8 mouse cellular contexts compared by ENCODE assay signal in the genomic region with DNA sequence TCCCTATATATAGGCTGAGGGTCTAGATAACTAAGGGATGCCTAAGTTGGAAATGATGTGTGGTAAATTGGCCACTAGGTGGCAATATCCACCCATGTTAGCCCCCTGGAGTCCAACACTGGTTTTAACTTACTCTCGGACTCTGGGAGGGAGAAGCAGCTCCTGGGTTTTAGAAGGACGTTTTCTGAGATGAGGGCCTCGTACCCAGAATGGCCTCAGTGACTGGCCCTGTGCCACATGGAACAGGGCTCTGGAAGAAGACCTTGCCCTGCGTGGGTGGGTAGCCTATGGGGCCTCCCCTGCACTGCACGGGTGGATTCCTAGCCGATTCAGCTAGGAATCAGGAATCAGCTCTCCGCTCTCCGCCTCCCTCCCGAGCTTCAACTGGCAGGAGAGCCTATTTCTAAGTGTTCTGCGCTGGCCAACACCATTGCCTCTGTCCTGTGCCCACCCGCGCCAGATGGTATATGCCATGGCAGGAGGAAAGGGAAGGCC. TPM values are rescaled to one million over a fixed set of nuclear protein-coding genes. Genes with fewer than 3 reads are reported as not detected.
DNase-seq lines count a peak whose midpoint lies in the region; ATAC-seq and TF ChIP-seq lines count a peak whose summit lies in the region.

No protein-coding gene starts in this region.

- H3K4me3 ChIP-seq in embryonic facial prominence, embryonic 12.5 days = no peak overlapping the region
- H3K4me3 ChIP-seq in heart, embryonic 13.5 days = no peak overlapping the region
- no peak overlapping the region for H3K4me3 ChIP-seq in kidney, embryonic 16.5 days (ENCODE audit: low read length)
- no peak overlapping the region for H3K4me3 ChIP-seq in liver, adult 2 months (ENCODE audit: insufficient read depth, low read depth, low read length)
- H3K4me3 ChIP-seq in testis, adult 2 months (ENCODE audit: control insufficient read depth, low read depth, low read length) = no peak overlapping the region

- DNase-seq in B cell, adult 2 months = peak; percentile 72 to 76
- peak; percentile 81 for DNase-seq in adrenal gland, postnatal 14 days
- DNase-seq in liver, adult 2 months (ENCODE audit: extremely low read depth, low read depth, low spot score) = peak; percentile 59
- peak; percentile 83 for DNase-seq in naive thymus-derived CD4-positive, alpha-beta T cell, adult 2 months (ENCODE audit: low read depth)

- H3K79me2 ChIP-seq in liver, adult 2 months (ENCODE audit: control insufficient read depth, insufficient read depth, low read length) = no peaks in the 10 kb centered on the region

- H3K27ac ChIP-seq in embryonic facial prominence, embryonic 12.5 days = no peak overlapping the region
- H3K27ac ChIP-seq in heart, embryonic 13.5 days (replicated peaks) = 0 out of 2 replicates have a peak overlapping the region, but pooled peaks have one; percentile 2
- H3K27ac ChIP-seq in kidney, embryonic 16.5 days (ENCODE audit: low read length) = no peak overlapping the region
- H3K27ac ChIP-seq in liver, adult 2 months (replicated peaks; ENCODE audit: insufficient read depth, low read depth, low read length) = no peak overlapping the region
- H3K27ac ChIP-seq in testis, adult 2 months (ENCODE audit: control insufficient read depth, insufficient read depth, low read depth, low read length) = no peak overlapping the region

- H3K4me2 ChIP-seq in embryonic facial prominence, embryonic 12.5 days (replicated peaks) = peak overlapping the region; percentile 33
- peak overlapping the region; percentile 46 for H3K4me2 ChIP-seq in heart, embryonic 13.5 days
- peak overlapping the region; percentile 24 for H3K4me2 ChIP-seq in kidney, embryonic 16.5 days (replicated peaks; ENCODE audit: low read depth, low read length)

- no peaks in the 10 kb centered on the region for H3K9me3 ChIP-seq in embryonic facial prominence, embryonic 12.5 days
- no peaks in the 10 kb centered on the region for H3K9me3 ChIP-seq in heart, embryonic 13.5 days
- H3K9me3 ChIP-seq in kidney, embryonic 16.5 days (ENCODE audit: low read length) = no peaks in the 10 kb centered on the region

- no peak for TF ChIP-seq POLR2A in liver, adult 2 months (IDR thresholded peaks at IDR 0.05; ENCODE audit: extremely low read depth, insufficient read depth, low read length)
- no peak for TF ChIP-seq POLR2A in testis, adult 2 months (IDR thresholded peaks at IDR 0.05; ENCODE audit: control insufficient read depth, low read depth, low read length)

- ATAC-seq in embryonic facial prominence, embryonic 12.5 days (ENCODE audit: insufficient number of reproducible peaks, insufficient read depth, low FRiP score, low TSS enrichment) = peak; percentile 16; the same call in 1 of the 2 replicates
- no peak for ATAC-seq in heart, embryonic 13.5 days (ENCODE audit: extremely low read depth, insufficient number of reproducible peaks, low FRiP score, low TSS enrichment)
- peak; percentile 29 for ATAC-seq in kidney, embryonic 16.5 days (ENCODE audit: low FRiP score, low TSS enrichment)

- peaks cover 23% of the 10 kb centered on the region for H3K36me3 ChIP-seq in embryonic facial prominence, embryonic 12.5 days
- H3K36me3 ChIP-seq in heart, embryonic 13.5 days = peaks cover 75% of the 10 kb centered on the region
- H3K36me3 ChIP-seq in kidney, embryonic 16.5 days (ENCODE audit: insufficient read depth, low read length) = peaks cover 23% of the 10 kb centered on the region
- H3K36me3 ChIP-seq in liver, adult 2 months (ENCODE audit: control insufficient read depth, insufficient read depth, low read length) = no peaks in the 10 kb centered on the region
- H3K36me3 ChIP-seq in testis, adult 2 months (ENCODE audit: control insufficient read depth, insufficient read depth, low read length) = no peaks in the 10 kb centered on the region

- WGBS in embryonic facial prominence, embryonic 12.5 days = 31% methylated on average over 12 of the region's 12 CpGs
- 33% methylated on average over 12 of the region's 12 CpGs for WGBS in heart, embryonic 13.5 days
- WGBS in kidney, embryonic 16.5 days = 35% methylated on average over 12 of the region's 12 CpGs
- 25% methylated on average over 12 of the region's 12 CpGs for whole genome bisulfite sequencing in liver, adult 2 months

- no peak overlapping the region for H3K9ac ChIP-seq in embryonic facial prominence, embryonic 12.5 days
- 0 out of 2 replicates have a peak overlapping the region, but pooled peaks have one; percentile 15 for H3K9ac ChIP-seq in heart, embryonic 13.5 days
- H3K9ac ChIP-seq in kidney, embryonic 16.5 days (replicated peaks; ENCODE audit: low read length) = peak overlapping the region; percentile 42
- H3K9ac ChIP-seq in liver, adult 2 months (ENCODE audit: low read depth, low read length) = no peak overlapping the region

- no peaks in the 10 kb centered on the region for H3K27me3 ChIP-seq in embryonic facial prominence, embryonic 12.5 days
- H3K27me3 ChIP-seq in heart, embryonic 13.5 days (replicated peaks) = peaks cover 10% of the 10 kb centered on the region
- H3K27me3 ChIP-seq in kidney, embryonic 16.5 days (ENCODE audit: insufficient read depth, low read length) = no peaks in the 10 kb centered on the region
- H3K27me3 ChIP-seq in liver, adult 2 months (ENCODE audit: control insufficient read depth, insufficient read depth, low read length) = 0 out of 2 replicates have a peak, but pooled peaks cover 2% of the 10 kb centered on the region
- no peaks in the 10 kb centered on the region for H3K27me3 ChIP-seq in testis, adult 2 months (ENCODE audit: control insufficient read depth, insufficient read depth, low read length)

- H3K4me1 ChIP-seq in embryonic facial prominence, embryonic 12.5 days = peaks cover 8% of the 10 kb centered on the region
- H3K4me1 ChIP-seq in heart, embryonic 13.5 days = peaks cover 34% of the 10 kb centered on the region
- peaks cover 22% of the 10 kb centered on the region for H3K4me1 ChIP-seq in kidney, embryonic 16.5 days (ENCODE audit: insufficient read depth, low read length)
- H3K4me1 ChIP-seq in liver, adult 2 months (ENCODE audit: control insufficient read depth, insufficient read depth, low read length) = peaks cover 3% of the 10 kb centered on the region; the same call in 1 of the 2 replicates
- H3K4me1 ChIP-seq in testis, adult 2 months (ENCODE audit: control insufficient read depth, insufficient read depth, low read length) = no peaks in the 10 kb centered on the region; the same call in 1 of the 2 replicates

- peak; percentile 46 for TF ChIP-seq CTCF in liver, adult 2 months (IDR thresholded peaks at IDR 0.05; ENCODE audit: low read depth, low read length)
- peak; percentile 6; the same call in 1 of the 2 replicates for TF ChIP-seq CTCF in testis, adult 2 months (IDR thresholded peaks at IDR 0.05; ENCODE audit: control insufficient read depth, insufficient read depth, insufficient replicate concordance, low read depth, low read length)

RNA-seq across cellular contexts. Expression of a gene that starts 26.7 kb away (rescaled TPM):
- 12.5 and 17.0 TPM in 2 replicates for total RNA-seq in adrenal gland, postnatal 14 days (2021)
- 9.1 and 10.8 TPM in 2 replicates for polyA plus RNA-seq in embryonic facial prominence, embryonic 12.5 days (2016; fragmentation: Nextera tagmentation; extraction: Ambion mirVana)
- polyA plus RNA-seq in heart, embryonic 13.5 days (2015; fragmentation: Nextera tagmentation; extraction: Ambion mirVana) = 24.2 and 26.2 TPM in 2 replicates
- 30.5 and 32.6 TPM in 2 replicates for polyA plus RNA-seq in kidney, embryonic 16.5 days (2015; fragmentation: Nextera tagmentation; extraction: Ambion mirVana)
- 0.09 and 0.13 TPM in 2 replicates for total RNA-seq in liver, adult 2 months (2014; rRNA removed)
- 0.04 and 0.11 TPM in 2 replicates for polyA plus RNA-seq in liver, adult 2 months (2012; rRNA removed)
- polyA plus RNA-seq in testis, adult 2 months (2012; rRNA removed) = 1.1 and 1.2 TPM in 2 replicates

RNA-seq across cellular contexts. Expression of a gene that starts 27.1 kb away (rescaled TPM):
- total RNA-seq in adrenal gland, postnatal 14 days (2021) = 2.0 and 3.2 TPM in 2 replicates
- polyA plus RNA-seq in embryonic facial prominence, embryonic 12.5 days (2016; fragmentation: Nextera tagmentation; extraction: Ambion mirVana) = 0.40 and 0.56 TPM in 2 replicates
- polyA plus RNA-seq in heart, embryonic 13.5 days (2015; fragmentation: Nextera tagmentation; extraction: Ambion mirVana) = 0.49 and 0.73 TPM in 2 replicates
- polyA plus RNA-seq in kidney, embryonic 16.5 days (2015; fragmentation: Nextera tagmentation; extraction: Ambion mirVana) = 0.26 and 0.32 TPM in 2 replicates
- not detected in 2 replicates for total RNA-seq in liver, adult 2 months (2014; rRNA removed)
- 0.11 TPM in 1 of 2 replicates, not detected in the other for polyA plus RNA-seq in liver, adult 2 months (2012; rRNA removed)
- polyA plus RNA-seq in testis, adult 2 months (2012; rRNA removed) = 293 and 304 TPM in 2 replicates

RNA-seq across cellular contexts. Expression of a gene that starts 36.6 kb away (rescaled TPM):
- total RNA-seq in adrenal gland, postnatal 14 days (2021) = 17.9 and 22.6 TPM in 2 replicates
- polyA plus RNA-seq in embryonic facial prominence, embryonic 12.5 days (2016; fragmentation: Nextera tagmentation; extraction: Ambion mirVana) = 13.8 and 14.4 TPM in 2 replicates
- 6.6 TPM in 2 replicates for polyA plus RNA-seq in heart, embryonic 13.5 days (2015; fragmentation: Nextera tagmentation; extraction: Ambion mirVana)
- 11.9 and 12.3 TPM in 2 replicates for polyA plus RNA-seq in kidney, embryonic 16.5 days (2015; fragmentation: Nextera tagmentation; extraction: Ambion mirVana)
- total RNA-seq in liver, adult 2 months (2014; rRNA removed) = 7.6 and 8.8 TPM in 2 replicates
- 8.9 and 10.5 TPM in 2 replicates for polyA plus RNA-seq in liver, adult 2 months (2012; rRNA removed)
- 5.2 and 7.0 TPM in 2 replicates for polyA plus RNA-seq in testis, adult 2 months (2012; rRNA removed)

RNA-seq across cellular contexts. Expression of a gene that starts 45.7 kb away (rescaled TPM):
- 76.4 and 88.5 TPM in 2 replicates for total RNA-seq in adrenal gland, postnatal 14 days (2021)
- polyA plus RNA-seq in embryonic facial prominence, embryonic 12.5 days (2016; fragmentation: Nextera tagmentation; extraction: Ambion mirVana) = 74.3 and 76.9 TPM in 2 replicates
- 61.8 and 63.2 TPM in 2 replicates for polyA plus RNA-seq in heart, embryonic 13.5 days (2015; fragmentation: Nextera tagmentation; extraction: Ambion mirVana)
- polyA plus RNA-seq in kidney, embryonic 16.5 days (2015; fragmentation: Nextera tagmentation; extraction: Ambion mirVana) = 89.7 and 92.6 TPM in 2 replicates
- total RNA-seq in liver, adult 2 months (2014; rRNA removed) = 35.8 and 45.6 TPM in 2 replicates
- 145 and 151 TPM in 2 replicates for polyA plus RNA-seq in liver, adult 2 months (2012; rRNA removed)
- 42.3 and 44.2 TPM in 2 replicates for polyA plus RNA-seq in testis, adult 2 months (2012; rRNA removed)

RNA-seq across cellular contexts. Expression of a gene that starts 59.1 kb away (rescaled TPM):
- total RNA-seq in adrenal gland, postnatal 14 days (2021) = 12.5 and 13.3 TPM in 2 replicates
- polyA plus RNA-seq in embryonic facial prominence, embryonic 12.5 days (2016; fragmentation: Nextera tagmentation; extraction: Ambion mirVana) = 27.3 and 29.1 TPM in 2 replicates
- polyA plus RNA-seq in heart, embryonic 13.5 days (2015; fragmentation: Nextera tagmentation; extraction: Ambion mirVana) = 17.4 and 17.8 TPM in 2 replicates
- polyA plus RNA-seq in kidney, embryonic 16.5 days (2015; fragmentation: Nextera tagmentation; extraction: Ambion mirVana) = 27.2 and 29.4 TPM in 2 replicates
- 7.2 and 8.4 TPM in 2 replicates for total RNA-seq in liver, adult 2 months (2014; rRNA removed)
- 3.7 and 4.2 TPM in 2 replicates for polyA plus RNA-seq in liver, adult 2 months (2012; rRNA removed)
- 11.9 and 14.1 TPM in 2 replicates for polyA plus RNA-seq in testis, adult 2 months (2012; rRNA removed)

Comparison
In these comparisons a context has a peak if more than half of its experiments do, and no peak if none do; other contexts are left out.
1. H3K9ac ChIP-seq: peak in heart, embryonic 13.5 days (single experiment) and kidney, embryonic 16.5 days (single experiment); none in embryonic facial prominence, embryonic 12.5 days (single experiment) and liver, adult 2 months (single experiment).
2. RNA of a gene that starts 27.1 kb away (polyA plus RNA-seq): 293 to 304 TPM in testis, adult 2 months; 0.49 to 0.73 TPM in heart, embryonic 13.5 days, 0.40 to 0.56 TPM in embryonic facial prominence, embryonic 12.5 days, 0.26 to 0.32 TPM in kidney, embryonic 16.5 days and 0.11 TPM in liver, adult 2 months; every median in the first group is over 100 times any median in the second.
3. Peak in every context shown above with its lines, with median percentiles within 50 percentile points of each other: DNase-seq and H3K4me2 ChIP-seq.